Mouse (Mus musculus): ENCODE data around the gene Megf8.
A peak's percentile ranks its signal among the peaks of the same experiment; 100 is the strongest.
"Not testable (repeated sequence)": the region's sequence is repeated elsewhere in the genome, so short reads cannot be mapped to it uniquely, and the experiment has no call there.

Megf8 gene

DNA sequence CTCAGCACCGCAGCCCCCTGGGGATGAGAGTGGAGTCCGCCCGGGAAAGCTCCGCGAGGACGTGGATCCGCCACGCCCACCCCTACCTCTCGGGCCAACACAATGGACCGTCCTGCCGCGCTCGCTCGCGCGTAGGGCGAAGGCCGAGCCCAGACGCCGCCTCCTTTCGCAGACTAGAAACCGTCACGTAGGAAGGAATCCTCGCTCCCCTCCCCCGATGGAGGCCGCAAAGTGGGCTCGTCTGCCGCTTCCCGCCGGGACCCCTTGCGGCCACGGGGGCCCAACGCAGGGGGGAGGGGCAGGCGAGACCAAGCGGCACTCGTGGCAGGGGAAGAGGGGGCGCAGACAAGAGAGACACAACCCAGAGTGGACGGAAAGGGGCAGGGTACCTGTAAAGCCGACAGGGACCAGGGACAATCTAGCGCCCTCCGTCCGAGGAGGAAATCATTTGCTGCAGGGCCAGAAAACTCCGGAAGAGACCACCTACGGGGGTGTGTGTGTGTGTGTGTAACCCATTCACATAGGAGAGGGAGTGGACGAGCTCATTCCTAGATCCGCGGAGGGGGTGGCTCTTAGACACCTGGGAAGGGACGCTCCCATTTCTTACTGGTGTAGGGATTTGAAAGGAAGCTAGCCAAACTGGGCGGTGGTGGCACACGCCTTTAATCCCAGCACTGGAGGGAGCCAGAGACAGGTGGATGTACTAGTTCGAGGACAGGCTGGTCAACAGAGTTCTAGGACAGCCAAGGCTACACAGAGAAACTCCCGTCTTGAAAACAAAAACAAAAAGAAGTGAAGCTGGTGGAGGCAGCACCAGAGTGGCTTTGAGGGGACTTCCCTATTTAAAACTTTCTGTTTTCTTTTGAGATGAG is 19.3 kb upstream of the Megf8 start, which contains the start of gene Pafah1b3:
TSS of gene Pafah1b3 (minus strand) at position 533 of the 872 bp plus-strand sequence.
- DNase-seq (ENCODE audit: low read depth) = no peak

DNA sequence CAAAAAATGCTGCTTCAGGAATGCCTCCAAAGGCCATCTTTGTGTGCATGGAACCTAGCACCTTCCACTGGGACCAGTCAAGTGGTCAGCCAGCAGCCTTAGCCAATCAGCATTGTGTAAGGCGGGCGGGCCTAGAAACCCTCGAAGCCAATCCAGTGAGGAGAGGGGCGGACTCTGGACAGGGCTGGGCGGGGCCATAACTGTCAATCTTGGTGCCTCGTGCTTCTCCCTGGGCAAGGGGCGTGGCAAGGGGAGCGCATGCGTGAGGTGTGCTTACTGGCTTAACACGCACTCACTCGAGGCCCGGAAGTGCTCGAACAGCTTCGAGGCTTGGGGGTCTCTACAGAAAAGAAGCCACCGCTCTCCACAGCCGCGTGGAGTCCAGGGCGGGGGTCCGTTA is 15.9 kb upstream of the Megf8 start, which contains the start of gene Prr19:
TSS of gene Prr19 (plus strand) at position 349 of the 400 bp plus-strand sequence.
- DNase-seq (ENCODE audit: low read depth) = peak; percentile 46

DNA sequence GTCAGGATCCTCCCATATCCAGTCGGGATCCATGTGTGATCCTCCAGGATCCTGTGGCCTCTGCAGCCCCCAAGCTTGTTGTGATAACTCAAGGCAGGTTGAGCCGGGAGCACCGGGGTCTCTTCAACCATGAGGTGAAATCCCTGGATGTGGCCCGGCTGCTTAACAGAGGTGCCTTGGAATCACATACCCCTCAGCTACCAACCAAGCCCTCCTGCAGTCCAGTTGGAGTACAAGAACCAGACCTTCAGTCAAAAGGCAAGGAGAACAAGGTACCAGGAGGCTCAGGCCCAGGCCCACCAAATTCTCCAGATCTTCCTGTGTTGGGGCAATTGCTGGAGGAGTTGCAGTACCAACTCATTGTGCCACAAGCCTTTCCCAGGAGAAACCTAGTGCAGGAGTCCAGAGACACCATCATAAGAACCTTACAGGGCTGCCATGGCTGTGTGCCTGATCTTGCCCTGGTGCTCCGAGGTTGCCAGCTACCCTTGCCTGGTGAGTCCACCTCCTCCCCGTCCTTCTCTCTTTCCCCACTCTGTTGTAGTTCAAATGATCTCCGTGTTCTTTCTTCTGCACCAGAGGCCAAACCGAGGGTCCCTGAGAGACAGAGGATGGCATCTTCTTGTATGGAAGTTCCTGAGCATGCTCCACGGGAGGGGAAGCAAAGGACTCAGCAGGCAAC is 13.8 kb upstream of the Megf8 start:
- no peak for DNase-seq (ENCODE audit: low read depth)

- DNase-seq (ENCODE audit: low read depth) = no peak
These were observed 13.3 kb upstream of the Megf8 start for GRCm38 (mm10) chr7:25303685-25304006.

DNA sequence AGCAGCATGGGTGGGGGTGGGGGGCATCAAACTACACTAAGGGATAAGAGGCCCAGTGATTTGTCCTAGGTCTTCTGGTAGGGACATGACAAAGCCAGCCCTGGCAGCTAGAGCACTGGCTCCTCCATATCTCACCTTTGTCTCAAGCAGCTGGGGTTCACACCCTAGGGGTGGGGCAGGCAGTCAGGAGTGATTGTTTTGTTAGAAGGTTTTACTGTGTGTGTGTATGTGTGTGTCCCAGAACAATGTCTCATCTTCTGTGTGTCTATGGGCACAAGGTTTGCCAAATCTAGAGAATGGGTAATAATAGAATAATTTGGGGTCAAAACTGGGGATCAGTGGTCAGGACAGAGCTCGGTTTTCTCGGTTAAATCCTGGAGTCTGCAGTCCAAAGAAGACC is 11.5 kb upstream of the Megf8 start:
- no peak for DNase-seq (ENCODE audit: low read depth)

- DNase-seq (ENCODE audit: low read depth) = peak; percentile 38
These were observed 10.9 kb upstream of the Megf8 start, which contains the start of gene Tmem145 for GRCm38 (mm10) chr7:25305956-25306613. Gene Tmem145 (plus strand): TSS chr7:25306106.

- DNase-seq (ENCODE audit: low read depth) = no peak
These were observed 10.4 kb upstream of the Megf8 start for GRCm38 (mm10) chr7:25306614-25306996.

GRCm38 (mm10) chr7:25308702-25309318 is 8.2 kb upstream of the Megf8 start:
- no peak for DNase-seq (ENCODE audit: low read depth)

- no peak for DNase-seq (ENCODE audit: low read depth)
These were observed 7.5 kb upstream of the Megf8 start for GRCm38 (mm10) chr7:25309425-25309824.

- no peak for DNase-seq (ENCODE audit: low read depth)
These were observed 5.8 kb upstream of the Megf8 start for GRCm38 (mm10) chr7:25311193-25311592.

GRCm38 (mm10) chr7:25313325-25313724 is 3.6 kb upstream of the Megf8 start:
- DNase-seq (ENCODE audit: low read depth) = no peak

DNA sequence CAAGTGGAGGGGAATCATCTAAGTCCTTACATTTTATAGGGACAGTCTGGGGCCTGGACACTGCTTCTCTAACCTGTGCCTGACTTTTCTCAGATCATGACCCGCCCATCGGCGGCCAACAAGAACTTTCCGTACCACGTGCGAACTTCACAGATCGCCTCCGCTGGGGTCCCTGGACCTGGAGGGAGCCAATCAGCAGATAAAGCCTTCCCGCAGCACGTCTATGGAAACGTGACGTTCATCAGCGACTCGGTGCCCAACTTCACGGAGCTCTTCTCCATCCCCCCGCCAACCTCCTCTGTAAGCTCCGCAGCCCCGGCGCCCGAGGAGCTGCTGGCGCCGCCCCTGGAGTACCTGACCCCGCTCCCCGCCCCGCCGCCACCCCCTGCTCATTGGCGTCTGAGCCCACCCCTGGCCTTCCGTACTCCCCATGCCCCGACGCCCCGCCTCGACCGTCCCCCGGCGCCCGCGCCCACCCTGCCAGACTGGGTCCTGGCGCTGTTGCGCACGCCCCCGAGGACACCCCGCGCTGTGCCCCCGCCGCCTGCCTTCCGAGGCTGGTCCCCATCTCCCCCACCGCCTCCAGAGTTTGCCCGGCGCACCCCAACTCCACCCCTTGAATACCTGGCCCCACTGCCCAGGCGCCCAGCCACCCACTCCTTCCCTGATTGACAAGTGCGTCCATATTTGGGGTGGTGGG is 2.2 kb upstream of the Megf8 start:
- no peak for DNase-seq (ENCODE audit: low read depth)

DNA sequence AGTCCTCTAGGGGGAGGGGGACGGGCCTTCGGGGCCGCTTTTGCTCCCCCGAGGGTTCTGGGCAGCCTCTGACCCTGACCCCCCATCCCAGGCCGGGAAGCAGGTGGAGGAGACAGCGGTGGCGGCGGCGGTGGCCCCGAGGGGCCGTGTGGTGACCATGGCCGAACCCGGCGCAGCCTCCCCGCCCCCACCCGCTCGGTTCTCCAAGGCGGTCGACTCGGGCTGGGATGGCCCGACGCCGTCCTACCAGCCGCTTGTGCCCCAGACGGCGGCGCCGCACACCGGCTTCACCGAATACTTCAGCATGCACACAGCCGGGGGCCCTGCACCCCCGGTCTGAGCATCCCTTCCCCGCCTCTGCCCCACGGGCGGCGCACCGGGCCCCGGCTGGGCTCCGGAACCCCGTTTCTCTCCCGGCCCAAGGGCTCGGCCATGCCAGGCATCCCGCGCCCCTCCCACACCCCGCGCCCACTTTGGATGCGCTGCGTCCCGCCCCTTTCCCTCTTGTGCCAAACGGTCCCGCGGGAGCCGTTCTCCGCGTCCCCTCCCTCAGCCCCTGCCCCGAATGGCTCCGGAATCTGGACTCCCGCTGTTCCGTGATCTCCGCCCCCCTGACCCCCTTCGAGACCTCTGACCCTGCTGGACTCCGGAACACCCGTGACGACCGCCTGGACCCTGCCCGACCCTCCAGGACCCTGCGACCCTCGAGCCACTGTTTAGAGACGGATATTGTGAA is 1.5 kb upstream of the Megf8 start:
- no peak for DNase-seq (ENCODE audit: low read depth)

- DNase-seq (ENCODE audit: low read depth) = no peak
These were observed 559 bp downstream of the Megf8 start for GRCm38 (mm10) chr7:25317446-25317999.

- DNase-seq (ENCODE audit: low read depth) = no peak
These were observed 5.1 kb downstream of the Megf8 start for GRCm38 (mm10) chr7:25322058-25322484.

- peak; percentile 86 for DNase-seq (ENCODE audit: low read depth)
These were observed 6.3 kb downstream of the Megf8 start for GRCm38 (mm10) chr7:25323219-25323618.

DNA sequence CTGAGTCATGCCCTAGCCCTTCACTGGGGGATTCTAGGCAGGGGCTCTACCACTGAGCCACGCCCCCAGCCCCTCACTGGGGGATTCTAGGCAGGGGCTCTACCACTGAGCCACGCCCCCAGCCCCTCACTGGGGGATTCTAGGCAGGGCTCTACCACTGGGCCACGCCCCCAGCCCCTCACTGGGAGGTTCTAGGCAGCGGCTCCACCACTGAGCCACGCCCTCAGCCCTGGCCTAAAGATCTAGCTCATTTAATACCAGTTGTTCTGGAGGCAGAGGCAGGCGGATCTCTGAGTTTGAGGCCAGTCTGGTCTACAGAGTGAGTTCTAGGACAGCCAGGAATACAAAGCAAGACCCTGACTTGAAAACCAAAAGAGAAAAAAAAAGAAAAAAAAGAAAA is 8.5 kb downstream of the Megf8 start:
- DNase-seq (ENCODE audit: low read depth) = not testable (repeated sequence)

DNA sequence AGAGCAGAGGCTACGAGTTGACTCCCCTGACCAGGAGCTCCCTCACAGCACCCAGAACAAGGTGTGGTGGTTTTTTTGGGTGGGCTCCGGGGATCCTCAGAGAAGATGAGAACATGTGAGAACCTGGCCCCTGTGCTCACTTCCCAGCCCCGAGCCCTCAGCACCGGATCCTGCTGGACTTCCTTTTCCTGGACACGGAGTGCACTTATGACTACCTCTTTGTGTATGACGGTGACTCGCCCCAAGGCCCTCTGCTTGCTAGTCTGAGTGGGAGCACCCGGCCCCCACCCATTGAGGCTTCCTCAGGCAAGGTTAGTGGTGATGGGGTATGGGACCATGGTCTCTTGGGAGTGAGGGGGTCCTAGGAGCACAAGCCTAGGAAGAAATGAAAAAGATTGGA is 9.3 kb downstream of the Megf8 start:
- DNase-seq (ENCODE audit: low read depth) = peak; percentile 32

DNA sequence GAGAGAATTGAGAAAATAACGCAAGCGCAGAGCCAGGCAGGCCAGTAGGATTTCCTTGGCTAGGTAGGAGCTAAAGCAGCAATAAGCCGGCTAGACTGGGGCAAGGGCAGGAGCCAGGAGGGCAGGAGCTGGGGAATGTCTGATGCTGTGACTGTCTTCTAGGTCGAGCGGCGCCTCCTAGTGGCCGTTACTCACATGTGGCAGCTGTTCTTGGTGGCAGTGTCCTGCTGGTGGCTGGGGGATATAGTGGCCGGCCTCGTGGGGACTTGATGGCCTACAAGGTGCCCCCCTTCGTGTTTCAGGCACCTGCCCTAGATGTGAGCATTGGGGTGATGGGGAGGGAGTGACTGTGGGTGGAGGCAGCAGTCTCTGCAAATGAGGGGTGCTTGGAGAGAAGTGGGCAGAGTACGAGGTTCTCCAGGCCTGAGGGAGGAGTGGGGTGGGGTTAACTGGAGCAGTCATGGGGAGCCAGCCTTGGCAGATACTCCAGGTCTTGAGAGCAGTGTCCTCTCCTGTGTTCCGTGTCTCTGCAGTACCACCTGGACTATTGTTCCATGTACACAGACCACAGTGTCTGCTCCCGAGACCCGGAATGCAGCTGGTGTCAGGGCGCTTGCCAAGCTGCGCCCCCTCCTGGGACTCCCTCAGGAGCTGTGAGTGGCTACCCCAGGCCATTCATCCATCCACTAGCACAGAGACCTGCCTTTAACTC is 16.8 kb downstream of the Megf8 start:
- DNase-seq (ENCODE audit: low read depth) = peak; percentile 79

DNA sequence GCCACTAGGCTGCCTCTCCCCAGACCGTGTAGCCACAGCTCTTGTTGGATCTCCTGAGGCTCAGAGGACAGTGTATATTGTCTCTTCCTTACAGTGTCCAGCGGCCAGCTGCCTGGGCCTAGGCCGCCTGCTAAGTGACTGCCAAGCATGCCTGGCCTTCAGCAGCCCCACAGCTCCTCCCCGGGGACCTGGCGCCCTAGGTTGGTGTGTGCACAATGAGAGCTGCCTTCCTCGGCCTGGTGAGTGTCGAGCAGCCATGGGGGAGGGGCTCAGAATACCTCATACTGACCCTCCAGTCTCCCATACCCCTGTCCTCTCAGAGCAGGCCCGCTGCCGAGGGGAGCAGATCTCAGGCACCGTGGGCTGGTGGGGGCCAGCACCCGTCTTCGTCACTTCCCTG is 17.5 kb downstream of the Megf8 start:
- no peak for DNase-seq (ENCODE audit: low read depth)
